Mouse (Mus musculus): ENCODE measurements around the gene Aes. TPM values are rescaled to one million over a fixed set of nuclear protein-coding genes. Genes with fewer than 3 reads are reported as not detected.

The Aes gene
- polyA plus RNA-seq, 1 experiment: 2,150 TPM

DNA sequence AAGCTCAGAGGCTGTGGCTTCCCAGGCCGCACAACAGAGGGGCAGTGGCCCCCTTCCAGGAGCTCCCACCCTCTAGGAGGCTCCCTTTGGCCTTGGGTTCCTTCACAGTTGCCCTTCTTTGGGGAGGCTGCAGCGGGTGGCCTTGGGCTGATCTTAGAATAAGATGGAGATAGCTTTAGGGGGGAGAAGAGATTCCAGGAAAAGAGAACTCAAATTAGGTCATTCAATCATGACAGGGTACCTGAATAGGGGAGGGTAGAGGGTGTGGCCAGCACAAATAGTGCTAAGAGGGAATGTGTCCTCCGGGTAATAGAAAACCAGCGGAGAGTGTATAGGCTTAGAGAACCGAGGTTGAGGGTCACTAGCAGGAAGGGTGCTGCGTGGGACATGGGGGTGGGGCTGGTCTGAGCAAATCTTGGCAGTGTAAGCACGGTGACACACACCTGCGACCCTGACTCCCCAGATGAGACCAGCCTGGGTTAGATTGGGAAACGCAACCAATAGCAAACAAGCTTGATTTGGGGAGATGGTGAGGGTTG lies 12.9 kb downstream of the Aes start:
- TF ChIP-seq GATA1 (IDR thresholded peaks at IDR 0.05; ENCODE audit: low read length): no peak

DNA sequence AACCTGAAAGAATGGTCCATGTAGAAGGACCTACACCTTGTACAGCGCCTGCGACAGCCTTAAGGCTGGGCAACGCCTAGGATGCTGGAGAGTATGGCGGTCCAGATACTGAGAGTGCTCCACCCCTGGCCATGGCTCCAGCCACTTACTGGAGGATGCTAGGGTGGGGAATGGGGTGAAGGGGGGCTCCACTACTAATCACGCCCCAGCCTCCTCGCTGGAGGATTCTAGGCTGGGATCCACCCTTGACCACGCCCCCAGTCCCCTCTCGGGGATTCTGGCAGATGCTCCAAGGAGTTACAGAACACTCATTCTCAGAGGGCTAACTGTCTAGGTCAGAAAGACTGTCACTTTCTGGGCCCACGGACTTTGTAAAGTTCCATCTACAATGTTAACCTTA lies 13.7 kb downstream of the Aes start:
- no peak for TF ChIP-seq GATA1 (IDR thresholded peaks at IDR 0.05; ENCODE audit: low read length)

DNA sequence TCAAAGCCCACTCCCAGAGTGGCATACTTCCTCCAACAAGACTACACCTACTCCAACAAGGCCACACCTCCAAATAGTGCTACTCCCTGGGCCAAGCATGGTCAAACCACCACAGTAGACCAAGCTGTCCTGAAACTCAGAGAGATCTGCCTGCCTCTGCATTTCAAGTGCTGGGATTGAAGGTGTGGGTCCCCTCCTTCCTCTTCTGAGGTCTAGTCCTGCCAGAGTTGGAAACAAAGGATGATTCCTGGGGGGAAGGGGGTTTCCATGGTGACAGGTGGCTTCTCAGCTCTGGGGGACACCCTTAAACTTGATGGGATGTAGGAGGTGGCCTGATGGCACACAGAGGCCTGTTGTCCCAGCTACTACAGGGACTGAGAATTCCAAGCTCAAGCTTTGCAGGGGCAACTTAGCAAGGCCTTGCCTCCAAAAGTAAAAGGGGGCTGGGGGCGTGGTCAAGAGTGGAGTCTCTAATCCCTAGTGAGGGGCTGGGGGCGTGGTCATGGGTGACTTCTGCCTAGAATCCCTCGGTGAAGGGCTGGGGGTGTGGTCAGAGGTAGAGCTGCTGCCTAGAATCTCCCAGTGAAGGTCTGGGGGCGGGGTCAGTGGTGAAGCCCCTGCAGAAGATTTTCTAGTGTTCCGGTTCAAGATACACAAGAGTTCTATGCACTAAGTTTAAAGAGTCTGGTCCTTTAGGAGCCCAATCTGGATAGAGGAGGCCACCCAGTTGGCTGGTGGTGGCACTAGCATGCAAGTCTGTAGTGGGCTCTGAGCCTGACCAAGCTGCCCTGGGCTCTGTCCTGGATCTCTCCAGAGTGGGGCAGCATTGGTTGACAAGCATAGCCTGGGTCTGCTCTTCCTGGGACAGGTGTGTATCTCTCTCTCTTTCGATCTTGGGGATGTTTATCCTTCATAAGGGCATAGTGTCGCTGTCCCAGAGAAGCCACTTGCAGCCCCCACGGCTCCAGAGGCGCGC lies 15.1 kb downstream of the Aes start, which contains the start of gene Tle2:
Gene Tle2 (plus strand): TSS at position 481 of the 976 bp plus-strand sequence.
- TF ChIP-seq GATA1 (IDR thresholded peaks at IDR 0.05; ENCODE audit: low read length): no peak

DNA sequence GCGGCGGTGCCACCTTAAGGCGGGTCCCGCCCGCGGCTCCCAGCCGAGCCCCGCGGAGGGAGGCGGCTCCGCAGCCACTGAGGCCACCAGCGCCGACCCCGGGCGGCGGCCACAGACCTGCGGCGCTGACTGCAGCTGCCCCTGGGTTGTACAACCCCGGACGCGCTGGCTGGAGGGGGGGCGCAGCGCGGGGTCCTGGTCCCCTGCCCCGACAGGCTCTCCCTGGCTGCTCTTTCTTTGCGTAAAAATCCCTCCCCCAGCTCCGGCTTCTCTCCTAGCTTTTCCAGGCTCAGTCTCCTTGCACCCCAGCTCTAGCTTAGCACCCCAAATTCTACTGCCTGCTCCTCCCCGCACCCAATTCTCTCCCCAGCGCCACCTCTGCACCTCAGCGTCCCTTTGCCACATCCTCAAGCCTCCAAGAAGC lies 15.9 kb downstream of the Aes start:
- no peak for TF ChIP-seq GATA1 (IDR thresholded peaks at IDR 0.05; ENCODE audit: low read length)

DNA sequence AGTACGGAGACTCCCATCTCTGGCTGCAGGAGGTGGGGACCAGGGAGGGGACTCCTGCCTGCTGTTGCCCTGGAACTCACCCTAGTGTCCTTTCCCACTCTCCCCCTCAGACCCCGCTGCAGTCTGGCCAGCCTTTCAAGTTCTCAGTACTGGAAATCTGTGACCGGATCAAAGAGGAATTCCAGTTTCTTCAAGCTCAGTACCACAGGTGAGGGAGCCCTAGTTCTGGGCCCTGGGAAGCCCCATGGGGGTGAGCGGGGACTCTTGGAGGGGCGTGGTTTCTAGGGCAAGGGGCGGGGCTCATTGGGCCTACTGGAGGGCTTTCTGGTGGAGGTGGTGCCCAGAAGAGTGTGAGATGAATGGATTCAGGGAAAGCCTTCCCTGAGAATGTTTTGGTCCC lies 16.4 kb downstream of the Aes start:
- no peak for TF ChIP-seq GATA1 (IDR thresholded peaks at IDR 0.05; ENCODE audit: low read length)

DNA sequence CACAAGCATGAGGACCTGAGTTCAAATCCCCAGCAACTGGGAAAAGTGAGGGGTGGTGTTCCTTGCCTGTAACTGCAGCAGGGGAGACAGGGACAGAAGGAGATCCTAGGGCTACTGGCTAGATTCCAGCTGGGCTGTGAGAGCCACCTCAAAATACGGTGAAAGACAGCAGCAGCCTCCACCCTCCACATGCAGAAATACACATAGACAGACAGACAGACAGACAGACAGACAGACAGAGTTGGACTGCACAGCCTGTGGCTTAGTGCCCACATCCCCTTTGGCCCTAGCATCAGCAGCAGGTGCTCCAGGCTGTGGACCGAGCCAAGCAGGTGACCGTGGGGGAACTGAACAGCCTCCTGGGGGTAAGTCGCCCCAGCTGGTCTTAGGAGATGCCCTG lies 20.7 kb downstream of the Aes start:
- no peak for TF ChIP-seq GATA1 (IDR thresholded peaks at IDR 0.05; ENCODE audit: low read length)

DNA sequence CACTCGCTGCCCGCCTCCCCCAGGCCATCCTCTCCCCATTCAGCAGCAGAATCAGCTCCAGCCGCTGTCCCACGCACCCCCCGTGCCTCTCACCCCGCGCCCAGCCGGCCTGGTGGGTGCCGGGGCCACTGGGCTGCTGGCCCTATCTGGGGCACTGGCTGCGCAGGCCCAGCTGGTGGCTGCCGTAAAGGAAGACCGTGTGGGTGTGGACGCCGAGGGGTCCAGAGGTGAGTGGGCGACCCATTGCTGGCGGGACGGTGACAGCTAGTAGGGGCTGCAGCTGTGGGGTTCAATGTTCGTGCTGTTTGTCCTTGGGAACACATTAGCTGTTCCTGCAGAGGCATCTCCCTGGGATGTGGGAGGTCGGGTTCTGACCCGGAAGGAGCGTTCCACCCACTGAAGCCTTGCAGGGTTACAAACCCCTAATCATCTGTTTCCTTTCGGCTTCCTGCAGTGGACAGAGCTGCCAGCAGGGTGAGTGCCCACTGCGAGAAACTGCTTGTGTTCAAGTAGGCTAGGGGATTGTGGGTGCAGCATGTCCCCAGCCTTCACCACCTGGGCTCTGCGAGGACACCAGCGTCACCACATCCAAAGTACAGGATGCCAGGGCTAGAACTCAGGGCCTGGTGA lies 21.3 kb downstream of the Aes start:
- TF ChIP-seq GATA1 (IDR thresholded peaks at IDR 0.05; ENCODE audit: low read length): no peak

DNA sequence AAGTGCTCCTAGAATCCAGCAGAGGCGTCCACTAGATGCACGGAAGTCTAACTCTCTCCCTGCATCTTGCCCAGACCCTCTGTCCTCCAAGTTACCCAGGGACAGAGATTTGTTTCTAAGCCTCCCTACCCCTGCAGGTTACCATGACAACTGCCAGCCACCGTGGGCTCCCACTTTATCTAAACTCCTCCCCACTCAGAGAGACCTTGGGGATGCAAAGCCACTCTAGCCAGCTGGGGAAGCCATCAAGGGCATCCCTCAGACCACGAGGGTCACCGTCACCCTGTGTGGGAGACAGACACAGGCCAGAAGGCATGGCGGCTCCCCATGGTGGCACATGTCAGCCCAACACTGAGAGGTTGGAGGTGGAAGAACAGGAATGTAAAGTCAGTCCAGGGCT lies 24.1 kb downstream of the Aes start:
- no peak for TF ChIP-seq GATA1 (IDR thresholded peaks at IDR 0.05; ENCODE audit: low read length)

DNA sequence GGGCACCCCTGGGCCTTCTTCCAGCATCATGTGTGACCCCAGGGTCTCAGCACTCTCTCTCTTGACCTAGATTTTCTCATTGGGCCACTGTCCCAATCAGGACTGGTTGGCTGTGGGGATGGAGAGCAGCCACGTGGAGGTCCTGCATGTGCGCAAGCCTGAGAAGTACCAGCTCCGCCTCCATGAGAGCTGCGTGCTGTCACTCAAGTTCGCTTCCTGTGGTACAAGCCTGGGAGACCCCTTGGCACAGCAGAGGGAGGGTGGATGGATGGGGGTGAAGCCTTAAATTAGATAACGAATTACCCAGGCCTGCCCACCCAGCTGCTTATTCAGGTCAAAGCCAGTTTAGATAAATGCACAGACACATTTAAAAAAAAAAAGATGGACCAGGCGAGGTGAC lies 29.5 kb downstream of the Aes start:
- no peak for TF ChIP-seq GATA1 (IDR thresholded peaks at IDR 0.05; ENCODE audit: low read length)

DNA sequence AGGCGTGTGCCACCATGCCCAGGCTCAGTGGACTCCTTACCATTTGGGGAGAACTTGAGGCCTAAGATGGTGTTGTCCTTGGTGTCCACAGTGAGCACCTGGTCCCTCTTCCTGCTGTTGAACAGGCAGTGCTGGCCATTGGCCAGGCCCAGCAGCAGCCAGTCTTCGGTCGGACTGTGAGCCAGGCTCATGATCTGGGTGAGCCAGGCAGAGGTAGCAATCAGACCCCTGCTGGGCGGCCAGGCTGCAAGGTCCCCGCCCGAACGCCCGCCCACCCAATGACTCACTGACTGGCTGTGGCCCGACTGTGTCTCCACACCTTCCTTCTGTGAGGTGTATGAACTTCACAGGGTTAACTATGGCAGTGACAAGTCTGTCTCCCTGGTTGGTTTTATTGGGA lies 32.6 kb downstream of the Aes start:
- TF ChIP-seq GATA1 (IDR thresholded peaks at IDR 0.05; ENCODE audit: low read length): no peak

DNA sequence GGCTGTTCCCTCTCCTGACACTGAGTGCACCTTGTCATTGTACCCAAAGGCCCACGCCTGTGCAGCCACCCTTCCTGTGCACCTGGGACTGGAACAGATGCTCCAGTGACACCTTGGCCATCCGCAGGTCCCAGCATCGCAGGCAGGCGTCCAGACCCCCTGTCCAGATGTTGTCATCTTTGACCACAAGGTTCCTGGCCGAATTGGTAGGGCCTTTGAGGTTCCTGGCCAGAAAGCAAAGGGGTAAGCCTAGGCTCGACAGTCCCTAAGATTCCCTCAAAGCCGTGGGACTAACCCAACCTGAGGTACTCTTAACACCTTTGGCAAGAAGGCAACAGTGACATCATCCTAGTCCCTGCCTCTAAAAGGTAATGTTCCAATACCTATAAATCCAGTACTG lies 33.3 kb downstream of the Aes start:
- TF ChIP-seq GATA1 (IDR thresholded peaks at IDR 0.05; ENCODE audit: low read length): no peak

DNA sequence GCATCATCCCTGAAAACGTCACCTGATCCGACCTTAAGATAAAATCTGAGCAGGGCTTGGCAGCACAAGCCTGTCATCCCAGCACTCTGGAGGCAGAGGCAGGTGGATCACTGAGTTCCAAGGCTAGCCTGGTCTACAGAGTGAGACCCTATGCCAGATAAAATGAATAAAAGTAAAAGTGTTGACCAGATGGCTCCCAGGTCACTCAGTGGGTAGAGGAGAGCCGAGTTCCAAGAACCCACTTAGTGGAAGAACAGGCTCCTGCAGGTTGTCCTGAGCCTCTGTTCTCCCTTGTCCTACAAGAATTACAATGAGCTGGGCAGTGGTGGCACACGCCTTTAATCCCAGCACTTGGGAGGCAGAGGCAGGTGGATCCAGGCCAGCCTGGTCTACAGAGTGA lies 33.9 kb downstream of the Aes start:
- TF ChIP-seq GATA1 (IDR thresholded peaks at IDR 0.05; ENCODE audit: low read length): no peak

DNA sequence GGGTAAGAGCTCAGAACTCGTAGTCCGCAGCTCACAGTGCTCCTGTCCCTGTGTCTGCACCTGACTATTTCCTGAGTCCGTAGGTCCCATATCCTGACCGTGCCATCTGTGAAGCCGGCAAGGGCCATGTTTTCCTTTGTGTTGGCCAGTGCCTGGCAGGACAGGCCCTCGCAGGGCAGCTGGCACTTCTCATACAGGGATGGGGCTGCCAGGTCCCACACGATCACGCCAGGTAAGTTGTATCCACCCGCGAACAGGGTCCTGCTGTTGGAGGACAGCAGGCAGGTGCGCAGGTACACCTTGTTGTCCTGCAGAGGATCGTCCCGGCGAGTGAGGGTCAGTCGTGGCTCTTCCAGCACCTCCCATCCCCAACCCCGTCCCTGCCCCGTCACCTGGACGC lies 34.6 kb downstream of the Aes start:
- no peak for TF ChIP-seq GATA1 (IDR thresholded peaks at IDR 0.05; ENCODE audit: low read length)

DNA sequence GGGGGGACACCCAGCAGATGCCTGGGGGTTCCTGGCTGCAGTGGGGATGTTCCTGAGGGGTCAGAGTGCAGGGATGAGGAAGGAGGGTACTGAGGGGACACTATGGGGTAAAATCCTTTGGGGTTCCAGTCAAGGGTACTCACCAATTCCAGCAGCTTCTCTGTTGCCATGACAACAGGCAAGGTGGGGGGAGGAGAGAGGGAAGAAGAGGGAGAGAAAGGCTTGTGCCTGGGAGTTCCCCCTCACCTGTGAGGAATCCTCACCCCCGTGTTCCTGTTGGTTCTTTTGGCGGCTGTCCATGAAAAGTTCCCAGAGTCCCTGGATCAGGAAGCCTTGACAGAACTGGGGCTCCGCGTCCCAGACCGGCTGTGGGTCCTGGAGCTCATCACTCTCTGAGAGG lies 36.3 kb downstream of the Aes start:
- no peak for TF ChIP-seq GATA1 (IDR thresholded peaks at IDR 0.05; ENCODE audit: low read length)

DNA sequence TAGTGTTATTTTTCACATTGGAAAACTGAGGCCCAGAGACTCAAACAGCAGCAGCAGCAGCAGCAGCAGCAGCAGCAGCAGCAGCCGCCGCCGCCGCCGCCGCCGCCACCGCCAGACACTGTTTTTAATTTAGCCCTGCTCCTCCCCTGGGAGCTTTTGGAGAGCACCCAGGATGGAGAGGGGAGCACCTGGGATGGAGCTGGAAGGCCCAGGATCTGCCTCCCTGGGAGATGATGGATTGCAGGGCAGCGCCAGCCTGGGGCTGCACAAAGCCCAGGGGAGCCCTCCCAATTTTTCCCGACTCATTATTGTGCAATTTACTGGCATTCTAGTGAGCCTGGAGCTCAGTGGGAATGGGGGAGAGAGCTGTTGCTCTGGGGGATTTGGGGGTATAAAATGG lies 37.3 kb downstream of the Aes start:
- no peak for TF ChIP-seq GATA1 (IDR thresholded peaks at IDR 0.05; ENCODE audit: low read length)

DNA sequence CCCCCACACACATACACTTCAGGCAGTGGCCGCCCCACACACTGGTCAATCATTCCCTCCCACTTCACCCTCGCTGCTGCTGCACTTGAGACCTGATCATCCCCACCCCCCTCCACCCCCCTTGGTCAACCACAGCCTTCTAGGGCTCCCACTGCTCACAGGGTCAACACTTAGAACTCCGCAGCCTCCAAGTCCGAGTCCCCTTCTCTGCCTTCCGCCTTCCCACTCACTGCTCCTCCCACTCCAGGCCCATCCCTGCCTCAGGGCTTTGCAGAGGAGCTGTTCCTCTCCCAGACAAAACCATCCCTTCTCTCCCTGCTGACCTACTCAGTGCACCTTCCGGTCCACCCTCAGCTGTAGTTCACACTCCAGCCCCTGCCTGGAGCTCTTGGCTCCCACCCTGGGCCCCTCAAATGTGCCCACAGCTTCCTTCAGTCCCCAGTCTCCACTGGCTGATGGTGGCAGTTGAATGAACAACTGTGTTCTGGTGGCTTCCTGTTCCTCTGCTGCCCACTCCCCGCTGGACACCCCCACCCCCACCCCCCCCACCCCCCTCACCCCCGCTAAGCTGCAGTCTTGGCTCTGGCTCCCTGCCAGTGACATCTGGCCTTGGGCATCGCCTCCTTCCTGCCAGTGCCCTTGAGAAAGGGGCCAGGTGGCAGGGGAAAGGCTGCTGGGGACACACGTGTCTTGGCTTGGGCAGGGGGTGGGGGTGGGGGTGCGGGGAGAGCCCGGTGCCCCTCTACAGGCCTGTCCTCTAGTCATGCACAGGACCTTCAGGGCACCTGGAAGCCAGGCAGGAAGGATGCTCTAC lies 38.1 kb downstream of the Aes start:
- TF ChIP-seq GATA1 (IDR thresholded peaks at IDR 0.05; ENCODE audit: low read length): no peak
